Mouse (Mus musculus): Measurements from ENCODE around the gene Slc44a3. TPM values are rescaled to one million over a fixed set of nuclear protein-coding genes. Genes with fewer than 3 reads are reported as not detected.
A peak's percentile ranks its signal among the peaks of the same experiment; 100 is the strongest.

Gene Slc44a3
- total and polyA plus RNA-seq, 2 experiments from 2014 or later = 0.40 to 0.48 TPM

GRCm38 (mm10) chr3:121537996-121538395 is 5.8 kb upstream of the Slc44a3 start:
- no peak for TF ChIP-seq CTCF (IDR thresholded peaks at IDR 0.05; ENCODE audit: low read depth)
- DNase-seq = no peak
- H3K9me3 ChIP-seq (ENCODE audit: low read length) = no peaks in the 10 kb centered on the region
- H3K27ac ChIP-seq (ENCODE audit: low read depth, low read length) = no peak overlapping the region
- no peak overlapping the region for H3K4me2 ChIP-seq (ENCODE audit: low read depth)
- no peak overlapping the region for H3K9ac ChIP-seq
- no peak for ATAC-seq
- no peaks in the 10 kb centered on the region for H3K36me3 ChIP-seq (ENCODE audit: insufficient read depth)
- no peaks in the 10 kb centered on the region for H3K4me1 ChIP-seq (ENCODE audit: insufficient read depth)
- WGBS = 93% methylated on average over 3 of the region's 3 CpGs
- H3K27me3 ChIP-seq (ENCODE audit: insufficient read depth, low read length) = no peaks in the 10 kb centered on the region
- H3K4me3 ChIP-seq (ENCODE audit: low read depth, low read length) = no peak overlapping the region

GRCm38 (mm10) chr3:121536803-121537202 is 4.6 kb upstream of the Slc44a3 start:
- WGBS = 85% methylated on average over 9 of the region's 9 CpGs
- H3K36me3 ChIP-seq (ENCODE audit: insufficient read depth) = no peaks in the 10 kb centered on the region
- H3K27ac ChIP-seq (ENCODE audit: low read depth, low read length) = no peak overlapping the region
- no peaks in the 10 kb centered on the region for H3K4me1 ChIP-seq (ENCODE audit: insufficient read depth)
- H3K27me3 ChIP-seq (ENCODE audit: insufficient read depth, low read length) = no peaks in the 10 kb centered on the region
- no peak for TF ChIP-seq CTCF (IDR thresholded peaks at IDR 0.05; ENCODE audit: low read depth)
- no peak overlapping the region for H3K9ac ChIP-seq
- no peak overlapping the region for H3K4me3 ChIP-seq (ENCODE audit: low read depth, low read length)
- ATAC-seq (no peak), DNase-seq (no peak)
- H3K9me3 ChIP-seq (ENCODE audit: low read length) = no peaks in the 10 kb centered on the region
- no peak overlapping the region for H3K4me2 ChIP-seq (ENCODE audit: low read depth)

DNA sequence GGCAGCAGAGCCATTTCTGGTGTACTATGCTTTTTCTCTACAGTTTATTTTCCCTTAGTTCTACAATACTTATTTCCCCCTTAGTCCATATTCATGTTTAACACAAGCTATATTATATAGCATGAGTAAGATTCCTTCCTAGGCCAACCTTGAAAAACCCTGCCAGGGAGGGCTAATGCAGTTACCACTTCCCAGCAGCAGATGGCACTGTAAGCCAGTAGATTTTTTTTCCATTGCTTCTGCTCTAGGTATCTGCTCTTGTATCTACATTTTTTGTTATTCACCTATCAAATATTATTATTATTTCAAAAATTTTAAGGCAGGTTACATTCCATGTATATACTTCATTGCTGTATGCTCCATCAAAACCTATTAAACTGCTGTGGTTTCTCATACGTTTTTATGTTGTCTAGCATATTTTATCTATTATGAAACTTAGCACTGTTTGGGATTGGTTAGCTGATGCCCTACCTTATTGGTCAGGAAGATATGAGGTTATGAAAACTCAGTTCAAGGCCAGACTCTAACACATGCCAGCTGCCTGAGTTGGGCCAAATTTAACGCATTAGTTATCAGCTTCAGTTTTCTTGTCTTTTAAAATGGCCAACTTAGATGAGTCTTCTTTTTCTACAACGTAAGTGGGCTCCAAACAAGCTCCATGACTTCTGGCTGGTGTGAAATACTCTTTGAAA is 3.8 kb upstream of the Slc44a3 start:
- 89% methylated on average over 3 of the region's 3 CpGs for WGBS
- Histone ChIP-seq H3K27me3 (ENCODE audit: insufficient read depth, low read length) (no peaks in the 10 kb centered on the region), H3K36me3 (ENCODE audit: insufficient read depth) (no peaks in the 10 kb centered on the region), H3K4me2 (ENCODE audit: low read depth) (no peak overlapping the region), H3K9me3 (ENCODE audit: low read length) (no peaks in the 10 kb centered on the region), H3K4me1 (ENCODE audit: insufficient read depth) (no peaks in the 10 kb centered on the region), H3K4me3 (ENCODE audit: low read depth, low read length) (no peak overlapping the region), H3K9ac (no peak overlapping the region), H3K27ac (ENCODE audit: low read depth, low read length) (no peak overlapping the region)
- TF ChIP-seq CTCF (IDR thresholded peaks at IDR 0.05; ENCODE audit: low read depth) = peak; percentile 88
- DNase-seq (peak; percentile 82), ATAC-seq (peak; percentile 48; the same call in 1 of the 2 replicates)

DNA sequence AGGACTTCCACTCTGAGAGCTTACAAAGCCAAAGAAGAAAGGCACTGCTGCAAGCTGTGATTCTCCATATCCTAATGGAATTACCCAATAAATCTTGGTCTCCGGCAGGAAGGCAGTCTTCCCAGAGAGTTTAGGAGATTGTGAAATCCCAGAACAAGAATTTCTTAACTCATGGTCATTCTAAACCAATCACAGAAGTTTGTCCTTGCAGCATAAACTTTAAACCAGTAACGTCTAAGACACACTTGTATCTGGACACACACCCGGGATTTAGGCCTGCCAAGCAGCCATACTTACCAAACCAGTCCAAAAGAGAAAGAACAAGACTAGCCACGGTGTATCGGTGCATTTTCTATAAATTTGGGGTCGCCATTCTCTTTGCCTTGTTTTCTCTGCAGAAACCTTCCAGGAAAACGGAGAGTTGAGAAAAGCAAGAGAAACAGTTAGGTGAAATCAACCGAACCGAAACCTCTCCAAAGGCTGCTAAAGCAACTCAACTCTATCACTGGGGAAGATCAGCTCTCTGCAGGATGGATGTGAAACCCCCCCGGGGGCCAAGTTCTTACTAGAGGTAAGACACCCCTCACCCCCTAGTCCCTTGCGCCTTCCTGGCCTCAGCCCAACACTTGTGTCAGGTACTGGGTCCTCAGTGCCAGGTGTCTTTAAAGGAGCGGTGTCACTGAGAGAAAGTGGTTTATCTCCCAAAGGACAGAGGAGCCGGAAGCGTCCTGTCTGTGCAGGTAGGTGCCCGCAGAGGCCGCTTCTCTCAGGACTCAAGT is 645 bp downstream of the Slc44a3 start:
- Histone ChIP-seq H3K36me3 (ENCODE audit: insufficient read depth) (no peaks in the 10 kb centered on the region), H3K9ac (no peak overlapping the region), H3K27me3 (ENCODE audit: insufficient read depth, low read length) (no peaks in the 10 kb centered on the region), H3K4me2 (ENCODE audit: low read depth) (peak overlapping the region; percentile 42), H3K4me1 (ENCODE audit: insufficient read depth) (no peaks in the 10 kb centered on the region), H3K27ac (ENCODE audit: low read depth, low read length) (no peak overlapping the region), H3K4me3 (ENCODE audit: low read depth, low read length) (peak overlapping the region; percentile 22), H3K9me3 (ENCODE audit: low read length) (no peaks in the 10 kb centered on the region)
- no peak for DNase-seq
- TF ChIP-seq CTCF (IDR thresholded peaks at IDR 0.05; ENCODE audit: low read depth) = no peak
- ATAC-seq = no peak
- 51% methylated on average over 16 of the region's 16 CpGs for WGBS

GRCm38 (mm10) chr3:121530546-121531258 is 1.5 kb downstream of the Slc44a3 start:
- Histone ChIP-seq H3K4me1 (ENCODE audit: insufficient read depth) (no peaks in the 10 kb centered on the region), H3K27ac (ENCODE audit: low read depth, low read length) (no peak overlapping the region), H3K36me3 (ENCODE audit: insufficient read depth) (no peaks in the 10 kb centered on the region), H3K4me3 (ENCODE audit: low read depth, low read length) (no peak overlapping the region), H3K27me3 (ENCODE audit: insufficient read depth, low read length) (no peaks in the 10 kb centered on the region), H3K9ac (no peak overlapping the region), H3K9me3 (ENCODE audit: low read length) (no peaks in the 10 kb centered on the region), H3K4me2 (ENCODE audit: low read depth) (no peak overlapping the region)
- ATAC-seq = no peak
- 62% methylated on average over 10 of the region's 10 CpGs for WGBS
- DNase-seq = no peak
- TF ChIP-seq CTCF (IDR thresholded peaks at IDR 0.05; ENCODE audit: low read depth) = no peak

- Histone ChIP-seq H3K9me3 (ENCODE audit: low read length) (no peaks in the 10 kb centered on the region), H3K27me3 (ENCODE audit: insufficient read depth, low read length) (no peaks in the 10 kb centered on the region), H3K9ac (no peak overlapping the region), H3K27ac (ENCODE audit: low read depth, low read length) (no peak overlapping the region), H3K4me1 (ENCODE audit: insufficient read depth) (no peaks in the 10 kb centered on the region), H3K36me3 (ENCODE audit: insufficient read depth) (no peaks in the 10 kb centered on the region), H3K4me2 (ENCODE audit: low read depth) (no peak overlapping the region), H3K4me3 (ENCODE audit: low read depth, low read length) (no peak overlapping the region)
- DNase-seq (no peak), ATAC-seq (peak; percentile 69; the same call in 1 of the 2 replicates)
- WGBS = 68% methylated on average over 17 of the region's 17 CpGs
- TF ChIP-seq CTCF (IDR thresholded peaks at IDR 0.05; ENCODE audit: low read depth) = no peak
Measured at GRCm38 (mm10) chr3:121526096-121527093, 5.8 kb downstream of the Slc44a3 start.

All from forebrain, postnatal 0 days (tissue).